ENCODE assay signal across 26 mouse cellular contexts in the genomic region with DNA sequence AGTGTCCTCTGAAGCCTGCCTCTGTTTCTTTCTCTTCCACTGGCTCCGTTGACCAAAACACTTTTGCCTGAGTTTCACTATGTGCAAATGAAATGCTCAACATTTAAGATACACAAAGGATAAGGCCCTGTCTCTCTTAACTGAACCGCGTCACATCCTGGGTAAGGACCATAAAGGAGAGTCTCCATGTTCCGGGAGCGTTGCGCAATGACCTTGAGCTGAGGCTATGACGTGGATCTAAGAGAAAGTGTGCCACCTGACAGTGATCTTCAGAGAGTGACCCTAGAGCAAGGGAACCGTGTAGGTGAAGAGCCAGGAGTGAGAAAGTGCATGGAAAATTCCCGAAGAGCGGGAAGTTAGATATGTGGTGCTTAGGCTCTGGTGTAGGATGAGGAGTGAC. TPM values are rescaled to one million over a fixed set of nuclear protein-coding genes. Genes with fewer than 3 reads are reported as not detected.
A peak's percentile ranks its signal among the peaks of the same experiment; 100 is the strongest.
DNase-seq lines count a peak whose midpoint lies in the region; ATAC-seq lines count a peak whose summit lies in the region.
"Had no signal": no experiment of that assay in that cellular context is flagged by ENCODE, and none has a peak within 500 bp of the region (broad histone marks: within the 10 kb centered on the region; RNA-seq: fewer than 3 reads in every experiment).

No protein-coding gene starts in this region.

- no peak overlapping the region for H3K4me3 ChIP-seq in heart, embryonic 10.5 days
- H3K4me3 ChIP-seq: embryonic facial prominence, embryonic 13.5 days; embryonic facial prominence, embryonic 15.5 days; erythroblast, embryonic 14.5 days; forebrain, embryonic 13.5 days had no signal

- no peaks in the 10 kb centered on the region for H3K27me3 ChIP-seq in heart, embryonic 10.5 days (ENCODE audit: insufficient read depth, poor library complexity, severe bottlenecking)
- H3K27me3 ChIP-seq: CH12.LX; embryonic facial prominence, embryonic 13.5 days; embryonic facial prominence, embryonic 15.5 days; forebrain, embryonic 13.5 days; Patski had no signal

- H3K27ac ChIP-seq in heart, embryonic 10.5 days, result peak overlapping the region; percentile 49; the same call in 1 of the 2 replicates
- H3K27ac ChIP-seq: embryonic facial prominence, embryonic 13.5 days; embryonic facial prominence, embryonic 15.5 days; forebrain, embryonic 13.5 days had no signal

- H3K4me1 ChIP-seq in heart, embryonic 10.5 days, result peaks cover 27% of the 10 kb centered on the region

- ATAC-seq in granulocyte monocyte progenitor cell, adult 5-6 weeks (replicated peaks; ENCODE audit: poor library complexity, severe bottlenecking), result peak; percentile 33; the same call in 1 of the 2 replicates
- ATAC-seq: activated CD4-positive, CD25-positive, alpha-beta regulatory T cell, adult 4 months; CD4-positive, CD25-positive, alpha-beta regulatory T cell, adult 4 months; forebrain, embryonic 13.5 days; forebrain, embryonic 16.5 days; Patski had no signal

- no peaks in the 10 kb centered on the region for H3K9me3 ChIP-seq in heart, embryonic 10.5 days
- H3K9me3 ChIP-seq: embryonic facial prominence, embryonic 13.5 days; embryonic facial prominence, embryonic 15.5 days; forebrain, embryonic 13.5 days; G1E had no signal

- peak; percentile 38 to 52 for DNase-seq in adrenal gland, adult (ENCODE audit: inconsistent age in 2 of 2, low spot score in 1 of 2)
- DNase-seq in adrenal gland, postnatal 25 days, result no peak
- no peak for DNase-seq in heart, embryonic 10.5 days (ENCODE audit: low spot score)
- no peak for DNase-seq in heart, adult 18-20 months
- DNase-seq in kidney, postnatal 25 days, result no peak
- no peak for DNase-seq in cerebellum, postnatal 36 days
- DNase-seq: adrenal gland, adult 2 months; adrenal gland, postnatal 10 days; cerebellum, adult 11-12 months; cerebellum, adult 2 months; cerebellum, adult 9-10 months; cerebellum, postnatal 10 days; cerebellum, postnatal 25 days; embryo, embryonic 11 days had no signal

- no peaks in the 10 kb centered on the region for H3K36me3 ChIP-seq in heart, embryonic 10.5 days
- H3K36me3 ChIP-seq: embryonic facial prominence, embryonic 13.5 days; embryonic facial prominence, embryonic 15.5 days; G1E had no signal

- 75% methylated on average over 10 of the region's 10 CpGs for WGBS in heart, embryonic 10.5 days

RNA-seq across cellular contexts. Expression of gene Slc12a8, which starts 49.3 kb away (rescaled TPM):
- total RNA-seq in adrenal gland, postnatal 25 days (2021), result 0.70 and 0.76 TPM in 2 replicates
- 0.99 and 1.6 TPM in 2 replicates for polyA plus RNA-seq in heart, embryonic 10.5 days (2016; fragmentation: Nextera tagmentation; extraction: Ambion mirVana)
- under 1 TPM; 0.31 to 0.47 TPM for total RNA-seq in heart, adult 18-20 months (2021)
- not detected in 2 replicates for total RNA-seq in granulocyte monocyte progenitor cell, adult 5-6 weeks (2014; fragmentation: Nextera tagmentation)
- total RNA-seq in granulocyte monocyte progenitor cell, adult 5-6 weeks (2017), result not detected in 2 replicates
- total RNA-seq: common myeloid progenitor, adult 5-6 weeks had no signal
- polyA plus RNA-seq: erythroblast, embryonic 14.5 days; G1E had no signal

Comparison
In these comparisons a context has a peak if more than half of its experiments do, and no peak if none do; other contexts are left out.
1. DNase-seq: peak in adrenal gland, adult (2 of 2); none in adrenal gland, postnatal 25 days (single experiment), heart, embryonic 10.5 days (single experiment), heart, adult 18-20 months (0 of 2), kidney, postnatal 25 days (0 of 2) and cerebellum, postnatal 36 days (0 of 2).